Mouse (Mus musculus): ENCODE results near the gene Rtca.

DNA sequence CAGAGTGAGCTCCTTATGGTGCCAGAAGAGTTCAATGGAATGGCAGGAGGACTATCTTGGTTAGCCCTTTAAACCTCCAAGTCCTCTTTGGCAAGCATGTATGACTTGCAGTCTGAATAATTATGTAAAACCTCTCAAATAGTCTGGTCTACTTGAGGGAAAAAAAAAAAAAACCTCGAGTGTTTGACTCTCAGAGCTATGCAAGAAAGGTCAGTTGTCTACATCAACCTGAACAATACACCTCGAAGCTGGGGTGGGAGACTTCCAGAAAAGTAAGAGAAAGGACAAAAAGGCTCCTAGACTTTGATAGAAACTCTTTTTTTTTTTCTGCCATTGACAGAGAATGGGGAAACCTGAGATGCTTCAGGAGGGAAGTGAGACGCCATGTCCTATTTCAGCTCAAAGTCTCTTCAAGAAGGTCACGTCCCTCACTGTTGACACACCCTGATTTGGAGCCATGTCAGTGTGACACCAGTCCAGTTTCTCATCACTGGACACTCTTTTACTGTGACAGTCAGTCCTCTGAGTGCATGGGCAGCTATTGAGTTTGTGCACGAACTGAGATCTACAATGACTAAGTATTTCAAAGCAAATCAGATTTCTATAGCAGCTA is 31.2 kb downstream of the Rtca start:
- TF ChIP-seq MYOD1 (IDR thresholded peaks at IDR 0.05; ENCODE audit: control insufficient read depth, insufficient read length, low read depth) (no peak), CTCF (IDR thresholded peaks at IDR 0.05; ENCODE audit: control insufficient read depth, insufficient read depth, insufficient read length) (no peak), MYOG (IDR thresholded peaks at IDR 0.05; ENCODE audit: control insufficient read depth, extremely low read depth, insufficient read length) (no peak), CEBPB (IDR thresholded peaks at IDR 0.05; ENCODE audit: low read depth) (no peak), USF1 (IDR thresholded peaks at IDR 0.05; ENCODE audit: low read depth) (no peak)

All from C2C12 (cell line).